Mouse (Mus musculus): ENCODE measurements around the gene Inip.

- no peak for TF ChIP-seq CTCF (IDR thresholded peaks at IDR 0.05; ENCODE audit: low read depth, low read length)
- no peak for TF ChIP-seq GATA1 (IDR thresholded peaks at IDR 0.05; ENCODE audit: borderline replicate concordance, low read length)
- TF ChIP-seq TAL1 (conservative IDR thresholded peaks at IDR 0.05; ENCODE audit: low read depth, low read length), result no peak
- no peak for TF ChIP-seq POLR2AphosphoS5 (IDR thresholded peaks at IDR 0.05; ENCODE audit: insufficient replicate concordance, low read depth, low read length)
- TF ChIP-seq GATA2 (IDR thresholded peaks at IDR 0.05; ENCODE audit: borderline replicate concordance, low read depth, low read length), result no peak
Observed at GRCm38 (mm10) chr4:59727878-59728261, 73.5 kb downstream of the Inip start.

Measured in G1E (cell line).